Mouse (Mus musculus): ENCODE data around the gene Tmcc3. TPM values are rescaled to one million over a fixed set of nuclear protein-coding genes. Genes with fewer than 3 reads are reported as not detected.

Tmcc3 gene
- total RNA-seq, 2 experiments from 2014 or later, result 43.9 to 44.3 TPM

GRCm38 (mm10) chr10:94391049-94391448, 79.3 kb downstream of the Tmcc3 start:
- H3K4me3 ChIP-seq, result no peak overlapping the region
- TF ChIP-seq CTCF (conservative IDR thresholded peaks at IDR 0.05), result no peak
- no peak for DNase-seq (ENCODE audit: low spot score in 2 of 2)
- no peak overlapping the region for H3K27ac ChIP-seq

GRCm38 (mm10) chr10:94394286-94394685, 82.5 kb downstream of the Tmcc3 start:
- H3K27ac ChIP-seq, result no peak overlapping the region
- no peak overlapping the region for H3K4me3 ChIP-seq
- no peak for DNase-seq (ENCODE audit: low spot score in 2 of 2)
- TF ChIP-seq CTCF (conservative IDR thresholded peaks at IDR 0.05), result no peak

GRCm38 (mm10) chr10:94397833-94398596, 86.3 kb downstream of the Tmcc3 start:
- DNase-seq (ENCODE audit: low spot score in 2 of 2), result no peak

DNA sequence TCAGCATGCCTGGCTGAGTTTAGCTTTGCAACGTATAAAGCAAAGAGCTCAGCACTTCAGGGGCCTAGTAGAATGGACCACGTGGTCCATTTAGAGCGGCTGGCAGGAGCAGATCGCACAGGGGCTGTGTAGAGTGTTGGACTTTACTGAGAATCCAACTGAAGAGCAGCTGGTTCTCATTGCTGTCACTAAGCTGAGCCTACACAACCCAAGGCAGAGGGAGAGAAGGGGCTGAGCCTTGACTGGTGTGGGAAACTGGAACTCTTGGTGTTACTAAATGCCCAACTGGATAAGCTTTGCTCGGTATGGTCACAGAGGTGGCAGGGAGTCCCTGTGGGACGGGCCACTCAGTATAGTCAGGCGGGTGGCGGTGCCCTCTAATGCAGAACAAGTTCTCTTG, 89.1 kb downstream of the Tmcc3 start:
- no peak for DNase-seq (ENCODE audit: low spot score in 2 of 2)
- no peak overlapping the region for H3K27ac ChIP-seq
- H3K4me3 ChIP-seq, result no peak overlapping the region
- no peak for TF ChIP-seq CTCF (conservative IDR thresholded peaks at IDR 0.05)

More at GRCm38 (mm10) chr10:94397833-94398596, 86.3 kb downstream of the Tmcc3 start:
- no peak for TF ChIP-seq CTCF (conservative IDR thresholded peaks at IDR 0.05)
- Histone ChIP-seq H3K4me3 (no peak overlapping the region), H3K27ac (no peak overlapping the region)

- DNase-seq (ENCODE audit: low spot score in 2 of 2), result no peak
- no peak for TF ChIP-seq CTCF (conservative IDR thresholded peaks at IDR 0.05)
- Histone ChIP-seq H3K4me3 (no peak overlapping the region), H3K27ac (no peak overlapping the region)
Observed at GRCm38 (mm10) chr10:94405456-94405855, 93.7 kb downstream of the Tmcc3 start.

GRCm38 (mm10) chr10:94406821-94407220, 95.1 kb downstream of the Tmcc3 start:
- no peak for DNase-seq (ENCODE audit: low spot score in 2 of 2)

DNA sequence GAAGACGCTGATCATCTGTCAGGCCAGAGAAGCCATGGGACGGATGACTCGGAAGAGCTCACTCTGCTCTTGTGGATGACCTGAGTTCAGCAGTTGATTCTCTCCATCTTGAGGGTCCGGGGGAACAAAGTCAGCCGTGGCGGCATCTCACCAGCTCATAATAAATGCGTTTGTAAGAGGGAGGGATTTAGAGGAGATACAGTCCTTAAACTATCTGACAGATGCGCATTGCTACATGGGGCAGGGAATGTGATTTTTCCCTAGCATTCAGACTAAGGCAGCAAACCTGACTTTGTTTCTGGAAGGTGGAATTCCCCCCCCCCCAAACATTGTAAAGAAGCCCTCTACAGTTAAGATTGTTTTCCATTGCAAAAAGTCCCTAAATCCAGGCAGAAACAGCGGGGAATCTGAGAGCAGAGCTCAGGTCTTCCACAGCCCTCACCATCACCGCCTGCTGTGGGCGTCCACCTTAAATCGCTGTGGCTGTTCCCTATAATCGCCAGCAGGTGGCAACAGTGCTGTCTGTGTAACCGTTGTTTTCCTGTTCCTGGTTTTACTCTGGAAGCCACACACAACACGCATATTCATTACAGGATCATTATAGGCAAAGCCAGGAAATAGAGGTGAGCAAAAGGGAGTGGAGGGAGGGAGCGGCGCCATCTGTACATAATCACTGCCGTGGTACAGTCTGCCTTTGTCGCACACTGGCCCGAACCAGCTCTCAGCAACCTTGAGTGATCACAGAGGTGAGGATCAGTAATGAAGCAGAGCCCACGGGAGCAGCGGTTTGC, 96.8 kb downstream of the Tmcc3 start:
- peak; percentile 93 for TF ChIP-seq CTCF (conservative IDR thresholded peaks at IDR 0.05)
- H3K4me3 ChIP-seq, result peak overlapping the region; percentile 53
- peak; percentile 79 to 86 for DNase-seq (ENCODE audit: low spot score in 2 of 2)
- peak overlapping the region; percentile 81 for H3K27ac ChIP-seq

More at GRCm38 (mm10) chr10:94406821-94407220, 95.1 kb downstream of the Tmcc3 start:
- H3K4me3 ChIP-seq, result no peak overlapping the region
- H3K27ac ChIP-seq, result no peak overlapping the region
- TF ChIP-seq CTCF (conservative IDR thresholded peaks at IDR 0.05), result no peak

- no peak for TF ChIP-seq CTCF (conservative IDR thresholded peaks at IDR 0.05)
- Histone ChIP-seq H3K27ac (peak overlapping the region; percentile 81; the same call in 1 of the 2 replicates), H3K4me3 (no peak overlapping the region)
- DNase-seq (ENCODE audit: low spot score in 2 of 2), result peak; percentile 42 to 69
Observed at GRCm38 (mm10) chr10:94409661-94410060, 97.9 kb downstream of the Tmcc3 start.

- TF ChIP-seq CTCF (conservative IDR thresholded peaks at IDR 0.05), result no peak
- H3K4me3 ChIP-seq, result no peak overlapping the region
- no peak overlapping the region for H3K27ac ChIP-seq
- DNase-seq (ENCODE audit: low spot score in 2 of 2), result no peak
Observed at GRCm38 (mm10) chr10:94411594-94411993, 99.8 kb downstream of the Tmcc3 start.

DNA sequence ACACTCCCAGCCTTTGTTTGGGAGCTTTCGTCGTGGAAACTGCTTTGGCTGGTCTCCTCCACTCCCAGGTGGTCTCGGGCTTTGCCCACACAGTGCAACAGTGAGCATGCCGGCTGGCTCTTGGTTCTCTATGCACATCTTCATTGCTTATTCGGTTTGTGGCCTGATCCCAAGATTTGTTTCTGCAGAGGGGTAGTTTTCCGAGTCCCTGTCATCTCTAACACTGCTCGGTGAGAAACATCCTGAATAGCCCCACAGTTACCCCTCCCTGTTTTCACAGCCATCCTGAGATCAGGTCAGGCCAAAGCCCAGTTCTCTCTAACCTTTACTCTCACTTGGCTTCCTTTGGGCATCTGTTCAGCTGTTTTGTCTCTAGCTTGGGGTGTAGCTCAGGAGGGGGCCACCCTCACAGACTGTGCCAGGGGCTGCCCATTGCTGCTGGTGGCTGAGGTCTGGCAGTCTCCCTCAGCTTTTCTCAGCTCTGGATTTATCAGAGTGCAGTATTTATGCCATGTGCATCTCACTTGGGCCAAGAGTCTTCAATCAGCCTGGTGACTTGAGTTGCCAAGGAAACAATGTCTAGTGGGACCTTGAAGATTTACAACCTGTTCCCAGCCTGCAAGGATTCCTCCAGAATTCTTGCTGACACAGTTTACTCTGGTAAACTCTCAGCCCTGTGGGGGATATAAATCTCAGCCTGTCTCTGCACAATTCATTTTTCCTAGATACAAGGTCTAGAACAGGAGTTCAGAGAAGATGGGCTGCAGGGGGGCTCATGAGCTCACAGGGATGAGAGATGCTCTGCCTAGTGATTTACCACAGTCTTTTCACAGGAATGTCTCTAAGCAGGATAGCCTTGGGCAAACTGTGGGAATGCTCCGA, 102.3 kb downstream of the Tmcc3 start:
- TF ChIP-seq CTCF (conservative IDR thresholded peaks at IDR 0.05), result no peak
- DNase-seq (ENCODE audit: low spot score in 2 of 2), result peak; percentile 37 to 55
- peak overlapping the region; percentile 81 for H3K27ac ChIP-seq
- no peak overlapping the region for H3K4me3 ChIP-seq

DNA sequence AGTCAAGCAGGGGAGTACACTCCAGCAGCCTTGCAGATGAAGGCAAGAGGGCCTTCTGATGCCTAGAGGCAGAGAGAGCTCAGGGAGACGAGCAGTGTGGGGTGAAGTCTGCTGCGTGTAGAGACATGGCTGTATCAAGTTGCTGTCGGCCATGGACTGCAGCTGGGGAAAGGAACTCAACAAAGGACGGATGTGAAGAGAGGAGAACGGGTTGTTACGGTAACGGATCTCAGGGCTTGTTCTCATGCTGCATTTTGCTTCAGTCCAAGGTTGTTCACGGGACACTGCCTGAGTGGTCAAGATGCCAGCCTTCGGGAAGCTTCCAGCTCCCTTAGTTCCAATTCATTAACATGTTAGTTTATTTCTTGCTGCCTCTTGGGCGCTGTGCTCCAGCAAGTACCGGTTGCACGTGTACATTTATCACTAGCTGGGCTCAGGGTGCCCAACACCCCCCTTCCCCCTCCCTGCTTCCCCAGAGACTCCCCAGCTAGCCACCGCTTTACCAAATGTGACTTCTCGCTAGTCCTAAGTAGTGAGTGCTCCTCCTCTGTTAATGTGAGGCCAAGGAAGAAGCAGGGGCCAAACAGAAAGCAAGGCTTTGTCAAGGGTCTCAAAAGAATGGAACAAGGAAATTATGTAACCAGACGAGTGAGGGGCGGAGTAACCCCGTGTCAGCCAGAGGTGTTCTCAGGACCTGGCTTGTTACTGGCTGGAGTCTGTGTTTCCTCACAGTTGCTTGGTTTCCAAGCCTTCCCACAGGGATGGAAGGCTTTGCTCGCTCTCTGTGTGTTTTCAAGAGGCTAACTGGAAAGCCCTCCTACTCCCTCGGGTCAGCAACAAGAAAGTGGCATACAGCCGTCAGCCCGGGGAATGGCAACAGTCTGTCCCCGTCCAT, 104.4 kb downstream of the Tmcc3 start:
- Histone ChIP-seq H3K27ac (peak overlapping the region; percentile 80), H3K4me3 (no peak overlapping the region)
- peak in 1 of 2 experiments; percentile 11 for DNase-seq (ENCODE audit: low spot score in 2 of 2)
- TF ChIP-seq CTCF (conservative IDR thresholded peaks at IDR 0.05), result no peak

GRCm38 (mm10) chr10:94417643-94418042, 105.9 kb downstream of the Tmcc3 start:
- no peak for DNase-seq (ENCODE audit: low spot score in 2 of 2)
- TF ChIP-seq CTCF (conservative IDR thresholded peaks at IDR 0.05), result no peak
- no peak overlapping the region for H3K27ac ChIP-seq

More at GRCm38 (mm10) chr10:94417643-94418042, 105.9 kb downstream of the Tmcc3 start:
- H3K4me3 ChIP-seq, result no peak overlapping the region
